Mouse (Mus musculus) right cerebral cortex, postnatal 4 days (tissue): ENCODE measurements around the gene Zfp536.
A peak's percentile ranks its signal among the peaks of the same experiment; 100 is the strongest.

ENCODE experiments used
- DNase-seq: peaks from one replicate; pipeline ENCODE4 v3.0.0-alpha.2; 2022

Zfp536 gene

DNA sequence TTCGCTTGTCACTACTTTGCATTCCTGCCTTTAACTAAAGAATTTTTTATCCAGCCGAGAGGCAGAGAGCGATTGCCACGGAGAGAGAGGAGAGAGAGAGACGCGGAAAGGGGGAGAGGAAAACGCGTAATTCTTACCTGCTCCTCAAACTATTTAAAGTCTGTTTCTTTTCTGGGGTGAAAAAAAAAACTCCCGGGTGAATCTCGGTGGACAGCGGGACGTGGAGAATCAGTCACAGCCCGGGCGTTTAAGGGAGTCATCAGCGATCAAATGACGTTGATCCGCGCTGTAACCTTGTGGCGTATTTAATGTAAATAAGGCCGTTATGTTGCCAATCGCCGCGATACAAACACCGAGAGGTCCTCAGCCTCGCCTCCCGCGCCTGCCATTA is at the start of gene Zfp536:
Gene Zfp536 (minus strand): TSS at position 330 of the 391 bp plus-strand sequence.
- no peak for DNase-seq

DNA sequence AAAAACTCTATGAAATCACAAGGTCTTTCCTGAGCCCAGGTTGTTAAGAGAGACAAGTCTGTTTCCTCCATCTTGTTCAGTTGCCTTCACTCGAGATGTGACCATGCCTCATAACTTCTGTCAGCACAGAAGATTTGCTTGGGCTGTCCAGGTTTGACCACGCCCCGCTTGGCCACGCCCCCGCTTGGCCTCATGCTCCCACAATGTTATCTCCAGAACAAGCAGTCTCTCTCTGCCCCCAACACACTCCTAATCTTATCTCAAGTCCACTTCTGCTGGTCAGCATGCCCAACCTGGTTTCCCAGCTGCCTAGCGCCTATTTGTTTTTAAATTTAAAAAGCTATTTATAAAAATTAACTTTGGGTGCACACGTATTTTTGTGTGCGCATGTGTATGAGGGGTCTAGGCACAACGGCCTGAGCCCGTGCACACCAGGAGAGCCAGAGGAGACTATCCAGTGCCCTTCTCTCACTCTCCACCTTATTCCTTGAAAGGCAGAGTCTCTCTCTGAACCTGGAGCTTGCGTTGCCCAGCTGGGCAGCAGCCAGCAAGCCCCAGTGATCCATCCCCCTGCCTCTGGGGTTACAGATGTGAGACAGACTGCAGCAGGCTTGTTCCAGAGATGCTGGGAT is 47.3 kb upstream of the Zfp536 start:
- no peak for DNase-seq

DNA sequence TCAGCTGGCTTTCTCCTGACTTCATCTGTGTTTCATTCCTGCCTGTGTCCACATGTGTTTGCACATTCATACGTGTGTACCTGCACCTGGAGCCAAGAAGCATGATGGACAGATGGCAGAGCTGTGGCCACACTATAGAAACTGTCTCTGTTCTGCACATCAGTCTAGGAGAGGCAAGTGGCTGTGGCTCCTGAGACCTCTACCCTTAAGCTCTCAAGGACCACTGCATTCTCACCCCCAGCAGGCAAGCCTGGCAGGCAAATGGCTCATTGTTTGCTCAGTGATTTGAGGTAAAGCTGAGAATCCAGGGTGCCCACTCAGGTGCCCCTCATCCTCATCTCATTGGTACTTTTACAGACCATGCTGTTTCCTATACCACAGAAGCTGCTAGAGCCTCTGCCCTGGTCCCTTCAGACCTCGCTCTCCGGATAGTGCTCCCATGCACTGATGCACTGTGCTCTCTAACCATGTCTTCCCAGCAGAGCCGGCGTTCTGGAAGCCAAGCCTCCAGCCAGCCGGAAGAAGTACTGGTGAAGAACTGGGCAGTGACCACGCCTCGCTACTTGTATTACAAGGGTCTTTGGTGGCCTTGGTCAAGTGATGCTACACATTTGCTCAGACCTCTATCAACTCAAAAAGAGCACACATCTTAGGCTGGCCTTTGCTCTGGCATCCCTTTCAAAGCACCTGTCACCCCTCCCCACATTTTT is 45.3 kb upstream of the Zfp536 start:
- no peak for DNase-seq

DNA sequence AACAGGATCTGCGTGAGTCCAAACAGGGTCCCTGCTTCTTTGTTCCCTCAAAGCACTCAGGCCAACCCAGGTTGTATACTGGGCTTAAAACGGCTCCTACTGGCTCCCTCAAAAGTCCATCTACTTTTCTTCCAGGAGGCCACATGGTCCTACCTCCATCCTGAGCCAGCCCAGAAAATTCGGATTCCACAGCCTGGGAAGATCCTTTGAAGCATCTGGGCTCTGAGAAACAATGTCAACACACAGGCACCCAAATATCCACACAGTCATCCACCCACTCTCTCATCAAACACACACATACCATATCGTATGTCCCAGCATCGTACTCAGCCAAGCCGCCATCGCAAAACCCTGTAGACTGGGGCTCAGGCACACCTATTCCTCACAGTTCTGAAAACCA is 43.5 kb upstream of the Zfp536 start:
- no peak for DNase-seq

GRCm38 (mm10) chr7:37814844-37815406 is 41.5 kb upstream of the Zfp536 start:
- no peak for DNase-seq

DNA sequence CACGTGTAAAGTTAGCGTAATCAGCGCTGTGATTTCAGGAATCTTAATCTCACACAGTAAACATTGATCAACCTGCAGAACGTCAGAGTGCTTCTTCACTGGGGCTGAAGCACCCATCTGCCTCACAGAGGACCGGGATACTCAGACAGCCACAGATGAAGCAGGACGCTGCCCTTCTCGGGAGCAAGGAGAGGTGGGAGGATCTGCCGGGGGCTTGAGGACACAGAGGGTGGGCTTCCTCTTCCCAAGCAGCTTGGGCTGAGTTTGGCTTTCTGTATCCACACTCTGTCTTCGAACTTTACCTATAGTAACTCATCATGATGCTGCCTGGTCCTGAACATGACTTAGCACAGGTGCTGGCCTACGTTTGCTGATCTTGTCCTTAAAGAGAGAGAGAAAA is 40.2 kb upstream of the Zfp536 start:
- no peak for DNase-seq

- DNase-seq = no peak
Measured at GRCm38 (mm10) chr7:37809908-37810307, 36.5 kb upstream of the Zfp536 start.

GRCm38 (mm10) chr7:37809001-37809400 is 35.6 kb upstream of the Zfp536 start:
- DNase-seq = no peak

DNA sequence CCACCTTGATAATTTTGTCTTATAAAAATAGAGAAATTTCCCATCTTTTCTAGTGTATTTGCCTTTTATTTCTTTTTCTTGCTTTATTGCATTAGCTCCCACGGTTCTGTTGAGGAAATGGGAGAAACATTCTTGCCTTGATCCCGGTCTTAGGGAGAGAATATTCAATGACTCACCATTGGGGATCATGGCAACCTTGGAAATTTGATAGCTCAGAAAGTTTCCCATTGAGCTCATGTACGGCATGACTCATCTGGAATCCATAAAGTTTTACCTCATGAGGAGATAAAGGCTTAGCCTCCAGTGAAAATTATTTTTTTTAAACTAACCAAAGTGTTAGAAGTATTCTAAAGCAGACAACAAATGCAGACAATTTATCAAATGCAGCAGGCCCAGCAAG is 27.7 kb upstream of the Zfp536 start:
- no peak for DNase-seq

DNA sequence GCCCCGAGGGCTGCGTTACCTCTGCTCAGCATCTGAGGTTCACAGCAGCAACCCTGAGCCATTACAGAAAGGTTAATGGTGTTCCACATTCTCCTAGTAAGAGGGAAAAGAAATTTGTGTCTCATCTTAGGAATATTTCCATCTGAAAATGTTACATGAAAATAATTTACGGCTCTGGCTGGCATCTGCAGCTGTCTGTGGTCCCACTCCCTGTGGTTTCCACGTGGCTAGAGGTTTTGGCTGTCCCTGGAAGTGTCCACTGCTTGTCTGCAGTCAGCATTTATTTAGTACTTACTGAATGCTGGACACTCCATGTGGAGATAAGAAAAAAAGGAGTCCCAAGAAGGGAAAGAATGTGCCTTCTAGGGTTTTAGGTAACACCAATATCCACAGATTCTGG is 15.3 kb upstream of the Zfp536 start:
- DNase-seq = no peak

DNA sequence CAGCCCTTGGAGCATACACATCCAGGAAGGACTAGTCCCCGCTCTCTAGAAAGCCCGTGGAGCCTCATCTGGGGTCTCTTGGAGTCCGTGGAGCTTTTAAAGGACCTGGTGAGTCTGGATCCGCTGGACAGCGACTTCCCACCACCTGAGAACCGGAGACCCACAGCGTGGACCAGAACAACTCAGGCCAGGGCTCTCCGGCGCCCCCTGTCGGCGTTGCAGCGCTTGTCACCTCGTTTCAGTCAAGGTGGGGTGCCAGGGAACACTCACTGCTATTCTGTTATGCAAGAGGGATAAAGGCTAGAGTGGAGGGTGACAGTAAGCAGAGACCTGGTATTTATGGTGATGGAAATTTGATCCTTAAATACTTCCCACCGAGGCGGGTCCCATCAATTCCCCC is 2.1 kb upstream of the Zfp536 start:
- peak; percentile 71 for DNase-seq

DNA sequence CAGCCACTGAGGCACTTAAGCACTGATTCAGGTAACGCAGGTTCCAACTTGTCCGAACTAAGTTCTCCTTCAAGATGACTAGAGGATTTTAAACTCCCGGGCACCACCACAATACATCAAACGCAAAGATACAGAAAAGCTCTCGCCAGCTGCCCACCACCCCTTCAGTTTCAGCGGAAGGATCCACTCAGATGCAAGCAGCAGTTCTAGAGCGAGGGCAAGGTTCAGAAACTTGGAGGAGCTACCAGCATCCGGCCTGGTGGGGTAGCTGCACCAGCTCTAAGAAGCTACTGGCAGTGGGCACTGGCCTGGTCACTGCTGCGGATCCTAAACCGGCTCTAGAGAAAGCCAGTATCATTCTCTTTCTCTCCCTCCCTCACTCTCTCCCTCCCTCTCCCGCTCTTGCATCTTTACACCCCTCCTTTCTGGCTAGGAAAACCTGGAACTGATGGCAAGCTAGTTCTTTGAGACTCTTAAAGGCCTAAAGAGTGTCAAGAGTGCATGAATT is 1.1 kb upstream of the Zfp536 start:
- DNase-seq = no peak

- DNase-seq = no peak
Measured at GRCm38 (mm10) chr7:37773906-37774305, 465 bp upstream of the Zfp536 start.

GRCm38 (mm10) chr7:37772376-37773311 is 797 bp downstream of the Zfp536 start:
- DNase-seq = peak; percentile 33

- DNase-seq = peak; percentile 25
Measured at GRCm38 (mm10) chr7:37771491-37772375, 1.7 kb downstream of the Zfp536 start.

GRCm38 (mm10) chr7:37770400-37771050 is 2.9 kb downstream of the Zfp536 start:
- peak; percentile 80 for DNase-seq

DNA sequence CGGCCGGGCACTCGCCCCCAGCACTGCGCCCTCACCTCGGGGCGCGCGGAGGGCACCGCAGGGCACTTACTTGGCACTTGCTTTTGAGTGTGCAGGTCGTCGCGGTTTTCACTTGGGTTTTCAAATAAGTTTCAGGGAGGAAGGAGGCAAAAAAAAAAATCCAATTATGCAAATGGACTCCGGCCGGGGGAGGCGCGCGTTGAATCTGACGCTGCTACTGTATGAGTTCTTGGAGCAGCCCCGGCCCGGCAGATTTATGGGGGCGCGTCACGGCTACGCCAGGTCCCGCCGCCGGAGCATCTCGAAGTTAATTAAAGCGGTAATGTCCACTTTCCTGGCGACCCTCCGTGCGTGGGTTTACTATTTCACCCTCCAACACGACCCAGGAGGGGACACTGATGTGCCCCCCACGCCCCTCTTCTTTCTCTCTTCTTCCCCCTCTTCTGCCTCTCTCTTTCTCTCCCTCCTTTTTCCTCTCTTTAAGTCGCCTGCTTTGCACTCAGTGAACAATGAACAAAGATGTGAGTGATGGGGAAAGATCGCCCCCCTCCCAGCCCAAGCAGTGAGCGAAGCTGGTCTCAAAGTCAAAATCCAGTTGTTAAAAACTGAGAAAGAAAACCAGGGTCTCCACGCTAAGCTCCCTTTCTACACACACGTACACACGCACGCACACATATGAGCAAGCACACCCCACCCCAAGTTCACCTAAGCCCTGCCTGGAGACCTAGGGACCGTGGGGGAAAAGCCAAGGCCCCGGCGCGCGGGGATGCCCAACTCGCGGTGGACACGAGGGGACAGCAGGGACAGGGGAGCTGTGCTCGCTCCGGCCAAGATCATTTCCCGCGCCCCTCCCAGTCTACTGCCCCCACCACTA is 3.7 kb downstream of the Zfp536 start:
- peak; percentile 30 for DNase-seq

DNA sequence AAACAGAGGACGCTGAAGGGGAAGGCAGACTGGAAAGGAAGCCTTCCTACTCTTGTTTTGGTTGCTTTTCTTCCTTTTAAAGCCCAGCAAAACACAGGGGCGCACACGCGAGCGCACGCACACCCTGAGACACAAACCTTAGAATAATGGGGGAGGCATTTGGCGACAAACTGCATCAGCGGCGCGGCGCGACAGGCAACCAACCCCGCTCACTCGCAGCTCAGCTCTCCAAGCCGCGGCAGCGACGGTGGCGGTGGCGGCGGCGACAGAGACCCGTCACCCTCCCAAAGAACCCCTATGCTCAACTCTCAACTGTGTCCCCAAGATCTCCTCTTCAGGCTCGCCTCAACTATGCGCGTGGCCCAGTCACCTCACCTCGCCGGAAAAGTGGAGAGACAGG is 4.4 kb downstream of the Zfp536 start:
- peak; percentile 29 for DNase-seq

DNA sequence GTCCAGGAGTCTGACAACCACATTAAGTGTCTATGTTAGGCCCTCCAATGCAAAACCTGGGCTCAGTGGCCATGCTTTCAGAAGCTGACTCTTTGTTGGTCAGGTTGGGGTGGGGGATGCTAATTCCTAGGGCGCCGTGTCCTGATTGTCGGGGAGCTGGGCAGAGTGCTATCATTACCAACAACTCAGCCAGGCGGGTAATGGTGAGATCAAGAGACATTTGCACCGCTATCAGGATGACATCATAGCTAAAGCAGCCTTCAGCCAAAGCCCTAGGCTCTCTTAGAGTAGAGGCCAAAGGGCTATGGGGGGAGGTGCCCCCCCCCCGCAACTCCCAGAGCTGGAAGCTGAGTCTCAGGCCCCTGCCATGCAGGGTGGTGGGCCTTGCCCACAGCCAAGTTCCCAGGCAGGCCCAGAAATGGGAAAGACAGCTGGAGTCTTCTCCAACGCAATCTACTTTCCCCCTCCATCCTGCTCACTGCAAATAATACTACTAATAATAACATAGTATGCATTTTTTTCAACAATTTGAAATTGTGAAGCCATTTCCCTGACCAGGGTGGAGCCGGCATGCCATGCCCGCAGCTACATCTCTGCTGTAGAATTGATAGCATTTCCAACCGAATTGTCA is 5.0 kb downstream of the Zfp536 start:
- DNase-seq = no peak

DNA sequence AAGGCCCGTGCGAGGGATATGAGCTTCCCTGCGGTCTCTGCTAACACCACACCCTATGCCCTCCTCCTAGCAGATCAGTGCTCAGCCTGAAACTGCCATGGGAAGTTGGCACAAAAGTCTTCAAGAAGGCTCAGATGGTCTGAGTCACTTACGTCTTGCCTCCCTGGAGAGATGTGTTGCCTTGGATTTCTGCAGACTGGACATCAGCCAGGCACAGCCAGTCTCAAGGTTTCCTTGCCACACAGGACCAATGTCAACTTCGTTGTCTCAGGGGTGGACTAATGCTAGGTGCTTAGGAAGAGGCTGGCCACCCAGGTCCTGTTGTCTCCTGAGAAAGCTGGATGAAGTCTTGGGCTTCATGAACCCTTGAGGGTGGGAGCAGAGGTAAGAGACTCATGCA is 14.6 kb downstream of the Zfp536 start:
- DNase-seq = no peak
